Mouse (Mus musculus) hindlimb bud, embryonic 11.5 days (tissue): ENCODE data around the gene Hes5.

Experiments
- DNase-seq: peaks from one replicate; pipeline ENCODE4 v3.0.0-alpha.2; 2012; ENCODE audit warnings: low read depth, low spot score; ENCODE audit errors: extremely low spot score

The Hes5 gene

GRCm38 (mm10) chr4:154960690-154961225, at the start of gene Hes5:
TSS of gene Hes5 (plus strand) at chr4:154960923.
- DNase-seq = no peak

GRCm38 (mm10) chr4:154911644-154912043, 49.1 kb upstream of the Hes5 start:
- DNase-seq = no peak

- no peak for DNase-seq
These were observed 46.9 kb upstream of the Hes5 start for GRCm38 (mm10) chr4:154913845-154914244.

GRCm38 (mm10) chr4:154914252-154914651, 46.5 kb upstream of the Hes5 start:
- no peak for DNase-seq

- no peak for DNase-seq
These were observed 46.0 kb upstream of the Hes5 start for GRCm38 (mm10) chr4:154914707-154915106.

- no peak for DNase-seq
These were observed 45.4 kb upstream of the Hes5 start for GRCm38 (mm10) chr4:154915286-154915685.

GRCm38 (mm10) chr4:154916662-154917061, 44.1 kb upstream of the Hes5 start:
- no peak for DNase-seq

GRCm38 (mm10) chr4:154922291-154922690, 38.4 kb upstream of the Hes5 start:
- DNase-seq = no peak

GRCm38 (mm10) chr4:154922931-154923330, 37.8 kb upstream of the Hes5 start:
- no peak for DNase-seq

- DNase-seq = no peak
These were observed 35.3 kb upstream of the Hes5 start for GRCm38 (mm10) chr4:154925413-154925812.

GRCm38 (mm10) chr4:154926969-154927898, 33.5 kb upstream of the Hes5 start:
- DNase-seq = no peak

- no peak for DNase-seq
These were observed 32.8 kb upstream of the Hes5 start for GRCm38 (mm10) chr4:154927899-154928337.

GRCm38 (mm10) chr4:154928395-154929087, 32.2 kb upstream of the Hes5 start, which contains the start of gene Tnfrsf14:
TSS of gene Tnfrsf14 (minus strand) at chr4:154928563.
- no peak for DNase-seq

- DNase-seq = no peak
These were observed 31.5 kb upstream of the Hes5 start for GRCm38 (mm10) chr4:154929088-154929660.

GRCm38 (mm10) chr4:154933306-154933907, 27.3 kb upstream of the Hes5 start:
- no peak for DNase-seq

- no peak for DNase-seq
These were observed 25.9 kb upstream of the Hes5 start for GRCm38 (mm10) chr4:154934800-154935199.

- DNase-seq = no peak
These were observed 24.9 kb upstream of the Hes5 start for GRCm38 (mm10) chr4:154935788-154936187.

- no peak for DNase-seq
These were observed 24.0 kb upstream of the Hes5 start for GRCm38 (mm10) chr4:154936542-154937255.

GRCm38 (mm10) chr4:154937746-154938145, 23.0 kb upstream of the Hes5 start:
- DNase-seq = no peak

- no peak for DNase-seq
These were observed 20.6 kb upstream of the Hes5 start for GRCm38 (mm10) chr4:154940156-154940555.
